Mouse (Mus musculus) fat pad, adult 2 months (tissue): ENCODE results near the gene H2-DMb2.
A peak's percentile ranks its signal among the peaks of the same experiment; 100 is the strongest.

ENCODE experiments used
- DNase-seq: peaks from one replicate; pipeline ENCODE4 v3.0.0-alpha.2; 2011; ENCODE audit warnings: low read depth, low spot score; ENCODE audit errors: extremely low read depth

The H2-DMb2 gene

GRCm38 (mm10) chr17:34179019-34179418 is 35.9 kb downstream of the H2-DMb2 start:
- no peak for DNase-seq

- DNase-seq = no peak
Observed at GRCm38 (mm10) chr17:34179913-34180859, 37.1 kb downstream of the H2-DMb2 start.

- DNase-seq = no peak
Observed at GRCm38 (mm10) chr17:34183564-34184219, 40.6 kb downstream of the H2-DMb2 start.

- no peak for DNase-seq
Observed at GRCm38 (mm10) chr17:34185526-34185925, 42.4 kb downstream of the H2-DMb2 start.

- no peak for DNase-seq
Observed at GRCm38 (mm10) chr17:34186885-34187260, 43.8 kb downstream of the H2-DMb2 start.

GRCm38 (mm10) chr17:34187261-34187916 is 44.3 kb downstream of the H2-DMb2 start, which contains the start of the genes Tap1 and Psmb9:
Tap1 (plus strand) TSS chr17:34187553.
Psmb9 (minus strand) TSS chr17:34187764.
- DNase-seq = peak; percentile 43

- DNase-seq = no peak
Observed at GRCm38 (mm10) chr17:34188010-34188409, 44.9 kb downstream of the H2-DMb2 start.

- DNase-seq = no peak
Observed at GRCm38 (mm10) chr17:34188986-34189385, 45.9 kb downstream of the H2-DMb2 start.

- DNase-seq = no peak
Observed at GRCm38 (mm10) chr17:34192852-34193251, 49.7 kb downstream of the H2-DMb2 start.

- no peak for DNase-seq
Observed at GRCm38 (mm10) chr17:34193468-34193867, 50.4 kb downstream of the H2-DMb2 start.

- no peak for DNase-seq
Observed at GRCm38 (mm10) chr17:34194723-34195122, 51.6 kb downstream of the H2-DMb2 start.

- no peak for DNase-seq
Observed at GRCm38 (mm10) chr17:34196491-34196890, 53.4 kb downstream of the H2-DMb2 start.

- peak; percentile 33 for DNase-seq
Observed at GRCm38 (mm10) chr17:34196941-34197894, 54.1 kb downstream of the H2-DMb2 start, which contains the start of gene Psmb8. Psmb8 (plus strand) TSS chr17:34197721.

GRCm38 (mm10) chr17:34197904-34198520 is 54.9 kb downstream of the H2-DMb2 start:
- DNase-seq = no peak

GRCm38 (mm10) chr17:34198521-34198912 is 55.4 kb downstream of the H2-DMb2 start:
- no peak for DNase-seq

GRCm38 (mm10) chr17:34199050-34199619 is 56.0 kb downstream of the H2-DMb2 start:
- no peak for DNase-seq

GRCm38 (mm10) chr17:34200047-34200446 is 56.9 kb downstream of the H2-DMb2 start:
- no peak for DNase-seq

GRCm38 (mm10) chr17:34200772-34201505 is 57.8 kb downstream of the H2-DMb2 start:
- no peak for DNase-seq
